Mouse (Mus musculus): ENCODE data around the gene Gm42372. TPM values are rescaled to one million over a fixed set of nuclear protein-coding genes. Genes with fewer than 3 reads are reported as not detected.

Gm42372 gene
- polyA plus RNA-seq, 1 experiment from 2014 or later, result 0.14 TPM

GRCm38 (mm10) chr7:17010010-17010347, 27.1 kb downstream of the Gm42372 start:
- no peak for ATAC-seq (ENCODE audit: insufficient number of reproducible peaks, low FRiP score)
- Histone ChIP-seq H3K4me2 (no peak overlapping the region), H3K9me3 (replicated peaks) (no peaks in the 10 kb centered on the region), H3K4me3 (no peak overlapping the region), H3K36me3 (peaks cover 98% of the 10 kb centered on the region), H3K4me1 (replicated peaks) (no peaks in the 10 kb centered on the region), H3K27me3 (replicated peaks) (no peaks in the 10 kb centered on the region), H3K27ac (ENCODE audit: poor library complexity, severe bottlenecking) (no peak overlapping the region), H3K9ac (no peak overlapping the region)
- WGBS, result 89% methylated on average over 5 of the region's 5 CpGs

GRCm38 (mm10) chr7:17011909-17012590, 29.2 kb downstream of the Gm42372 start:
- ATAC-seq (ENCODE audit: insufficient number of reproducible peaks, low FRiP score), result no peak
- no peak overlapping the region for H3K27ac ChIP-seq (ENCODE audit: poor library complexity, severe bottlenecking)
- WGBS, result 86% methylated on average over 7 of the region's 7 CpGs
- no peak overlapping the region for H3K4me2 ChIP-seq
- no peak overlapping the region for H3K4me3 ChIP-seq
- H3K9me3 ChIP-seq (replicated peaks), result no peaks in the 10 kb centered on the region
- no peaks in the 10 kb centered on the region for H3K27me3 ChIP-seq (replicated peaks)
- H3K9ac ChIP-seq, result no peak overlapping the region
- H3K4me1 ChIP-seq (replicated peaks), result peaks cover 10% of the 10 kb centered on the region
- H3K36me3 ChIP-seq, result peaks cover 98% of the 10 kb centered on the region

DNA sequence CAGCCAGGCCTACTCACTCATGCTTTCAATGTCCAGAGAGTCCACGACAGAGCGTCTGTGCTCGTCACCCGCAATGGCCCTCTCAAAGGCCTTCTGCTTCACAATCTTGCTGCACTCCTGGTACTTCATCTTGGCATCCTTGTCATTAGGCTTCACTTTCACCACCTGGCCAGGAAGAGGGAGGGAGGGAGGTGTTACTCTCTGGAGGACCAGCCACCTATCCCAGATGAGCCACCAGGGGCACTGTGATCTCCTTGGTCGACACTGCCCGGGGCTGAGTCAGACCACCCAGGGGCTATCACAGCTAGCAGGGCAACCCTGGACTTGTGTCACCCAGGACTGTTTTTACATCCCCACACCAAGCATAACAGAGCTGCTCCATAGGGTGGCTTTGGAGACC, 32.5 kb downstream of the Gm42372 start:
- Histone ChIP-seq H3K9me3 (replicated peaks) (no peaks in the 10 kb centered on the region), H3K4me1 (replicated peaks) (peaks cover 22% of the 10 kb centered on the region), H3K4me3 (no peak overlapping the region), H3K4me2 (no peak overlapping the region), H3K9ac (no peak overlapping the region), H3K36me3 (peaks cover 90% of the 10 kb centered on the region), H3K27me3 (replicated peaks) (no peaks in the 10 kb centered on the region), H3K27ac (ENCODE audit: poor library complexity, severe bottlenecking) (no peak overlapping the region)
- no peak for ATAC-seq (ENCODE audit: insufficient number of reproducible peaks, low FRiP score)
- WGBS, result 83% methylated on average over 6 of the region's 6 CpGs

DNA sequence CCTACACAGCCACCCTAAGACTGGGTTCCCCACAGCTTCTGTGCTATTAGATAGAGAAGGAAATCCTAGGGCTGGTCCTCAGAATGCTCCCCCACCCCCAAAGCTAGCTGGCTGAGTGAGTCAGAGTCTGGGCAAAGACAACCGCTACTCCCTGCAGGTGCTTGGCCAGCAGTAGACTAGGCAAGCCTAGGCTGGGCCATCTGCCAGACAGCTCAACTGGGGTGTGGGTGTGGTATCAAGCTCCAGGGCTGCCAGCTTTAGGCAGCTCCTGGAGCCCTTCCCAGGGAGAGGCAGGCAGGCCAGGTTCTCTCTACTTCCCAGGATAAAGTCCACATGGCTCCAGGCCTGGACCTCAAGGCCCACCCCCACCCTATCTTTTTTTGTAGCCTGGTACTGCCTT, 34.1 kb downstream of the Gm42372 start:
- peak; percentile 75 for ATAC-seq (ENCODE audit: insufficient number of reproducible peaks, low FRiP score)
- 44% methylated on average over 1 of the region's 1 CpGs for WGBS
- Histone ChIP-seq H3K9ac (no peak overlapping the region), H3K9me3 (replicated peaks) (no peaks in the 10 kb centered on the region), H3K4me3 (no peak overlapping the region), H3K27ac (ENCODE audit: poor library complexity, severe bottlenecking) (peak overlapping the region; percentile 75), H3K36me3 (peaks cover 90% of the 10 kb centered on the region), H3K27me3 (replicated peaks) (no peaks in the 10 kb centered on the region), H3K4me2 (no peak overlapping the region), H3K4me1 (replicated peaks) (peaks cover 22% of the 10 kb centered on the region)

- H3K9me3 ChIP-seq (replicated peaks), result no peaks in the 10 kb centered on the region
- no peaks in the 10 kb centered on the region for H3K27me3 ChIP-seq (replicated peaks)
- H3K4me3 ChIP-seq, result no peak overlapping the region
- no peak overlapping the region for H3K4me2 ChIP-seq
- 76% methylated on average over 2 of the region's 2 CpGs for WGBS
- H3K9ac ChIP-seq, result no peak overlapping the region
- no peak for ATAC-seq (ENCODE audit: insufficient number of reproducible peaks, low FRiP score)
- H3K4me1 ChIP-seq (replicated peaks), result peaks cover 30% of the 10 kb centered on the region
- H3K27ac ChIP-seq (ENCODE audit: poor library complexity, severe bottlenecking), result peak overlapping the region; percentile 75
- peaks cover 90% of the 10 kb centered on the region for H3K36me3 ChIP-seq
These were observed 35.0 kb downstream of the Gm42372 start for GRCm38 (mm10) chr7:17017921-17018320.

GRCm38 (mm10) chr7:17019426-17020166, 36.7 kb downstream of the Gm42372 start:
- WGBS, result 84% methylated on average over 7 of the region's 7 CpGs

GRCm38 (mm10) chr7:17022176-17022575, 39.3 kb downstream of the Gm42372 start:
- H3K27ac ChIP-seq (ENCODE audit: poor library complexity, severe bottlenecking), result no peak overlapping the region
- no peaks in the 10 kb centered on the region for H3K27me3 ChIP-seq (replicated peaks)
- H3K4me3 ChIP-seq, result no peak overlapping the region
- no peak for ATAC-seq (ENCODE audit: insufficient number of reproducible peaks, low FRiP score)
- 99% methylated on average over 15 of the region's 15 CpGs for WGBS
- no peak overlapping the region for H3K4me2 ChIP-seq
- no peaks in the 10 kb centered on the region for H3K9me3 ChIP-seq (replicated peaks)
- peaks cover 59% of the 10 kb centered on the region for H3K4me1 ChIP-seq (replicated peaks)
- H3K9ac ChIP-seq, result no peak overlapping the region
- peaks cover 49% of the 10 kb centered on the region for H3K36me3 ChIP-seq

More at GRCm38 (mm10) chr7:17019426-17020166, 36.7 kb downstream of the Gm42372 start:
- Histone ChIP-seq H3K4me2 (no peak overlapping the region), H3K9me3 (replicated peaks) (no peaks in the 10 kb centered on the region), H3K4me1 (replicated peaks) (peaks cover 46% of the 10 kb centered on the region), H3K4me3 (no peak overlapping the region), H3K27ac (ENCODE audit: poor library complexity, severe bottlenecking) (no peak overlapping the region), H3K27me3 (replicated peaks) (no peaks in the 10 kb centered on the region), H3K9ac (no peak overlapping the region), H3K36me3 (peaks cover 75% of the 10 kb centered on the region)
- ATAC-seq (ENCODE audit: insufficient number of reproducible peaks, low FRiP score), result no peak

GRCm38 (mm10) chr7:17023701-17024100, 40.8 kb downstream of the Gm42372 start:
- H3K4me3 ChIP-seq, result no peak overlapping the region

GRCm38 (mm10) chr7:17024141-17024540, 41.3 kb downstream of the Gm42372 start:
- no peaks in the 10 kb centered on the region for H3K27me3 ChIP-seq (replicated peaks)
- peaks cover 49% of the 10 kb centered on the region for H3K4me1 ChIP-seq (replicated peaks)
- no peaks in the 10 kb centered on the region for H3K9me3 ChIP-seq (replicated peaks)
- H3K9ac ChIP-seq, result peak overlapping the region; percentile 93
- WGBS, result 76% methylated on average over 6 of the region's 6 CpGs
- no peak overlapping the region for H3K4me3 ChIP-seq
- peak overlapping the region; percentile 76 for H3K27ac ChIP-seq (ENCODE audit: poor library complexity, severe bottlenecking)
- H3K4me2 ChIP-seq, result peak overlapping the region; percentile 22
- ATAC-seq (ENCODE audit: insufficient number of reproducible peaks, low FRiP score), result no peak
- peaks cover 38% of the 10 kb centered on the region for H3K36me3 ChIP-seq

More at GRCm38 (mm10) chr7:17023701-17024100, 40.8 kb downstream of the Gm42372 start:
- Histone ChIP-seq H3K4me1 (replicated peaks) (peaks cover 49% of the 10 kb centered on the region), H3K9ac (peak overlapping the region; percentile 93), H3K36me3 (peaks cover 40% of the 10 kb centered on the region), H3K9me3 (replicated peaks) (no peaks in the 10 kb centered on the region), H3K27ac (ENCODE audit: poor library complexity, severe bottlenecking) (peak overlapping the region; percentile 76), H3K4me2 (peak overlapping the region; percentile 22), H3K27me3 (replicated peaks) (no peaks in the 10 kb centered on the region)
- WGBS, result 30% methylated on average over 4 of the region's 4 CpGs
- ATAC-seq (ENCODE audit: insufficient number of reproducible peaks, low FRiP score), result no peak

GRCm38 (mm10) chr7:17024814-17025504, 42.1 kb downstream of the Gm42372 start:
- Histone ChIP-seq H3K4me1 (replicated peaks) (peaks cover 49% of the 10 kb centered on the region), H3K27ac (ENCODE audit: poor library complexity, severe bottlenecking) (0 out of 2 replicates have a peak overlapping the region, but pooled peaks have one; percentile 76), H3K4me2 (peak overlapping the region; percentile 86), H3K9me3 (replicated peaks) (no peaks in the 10 kb centered on the region), H3K27me3 (replicated peaks) (no peaks in the 10 kb centered on the region), H3K4me3 (no peak overlapping the region), H3K9ac (peak overlapping the region; percentile 93), H3K36me3 (peaks cover 29% of the 10 kb centered on the region)
- WGBS, result 75% methylated on average over 10 of the region's 10 CpGs
- no peak for ATAC-seq (ENCODE audit: insufficient number of reproducible peaks, low FRiP score)

- 0 out of 2 replicates have a peak overlapping the region, but pooled peaks have one; percentile 22 for H3K27ac ChIP-seq (ENCODE audit: poor library complexity, severe bottlenecking)
- peaks cover 49% of the 10 kb centered on the region for H3K4me1 ChIP-seq (replicated peaks)
- H3K4me3 ChIP-seq, result no peak overlapping the region
- peaks cover 26% of the 10 kb centered on the region for H3K36me3 ChIP-seq
- peak overlapping the region; percentile 86 for H3K4me2 ChIP-seq
- H3K27me3 ChIP-seq (replicated peaks), result no peaks in the 10 kb centered on the region
- ATAC-seq (ENCODE audit: insufficient number of reproducible peaks, low FRiP score), result no peak
- no peaks in the 10 kb centered on the region for H3K9me3 ChIP-seq (replicated peaks)
- peak overlapping the region; percentile 93 for H3K9ac ChIP-seq
- 60% methylated on average over 4 of the region's 4 CpGs for WGBS
These were observed 42.6 kb downstream of the Gm42372 start for GRCm38 (mm10) chr7:17025505-17025894.

All from heart, embryonic 12.5 days (tissue).